ENCODE assay signal across 8 mouse cellular contexts in genomic region chr9:118694420-118694825, GRCm38 (mm10).
A peak's percentile ranks its signal among the peaks of the same experiment; 100 is the strongest.
DNase-seq lines count a peak whose midpoint lies in the region; ATAC-seq and TF ChIP-seq lines count a peak whose summit lies in the region.
"Had no signal": no experiment of that assay in that cellular context is flagged by ENCODE, and none has a peak within 500 bp of the region (broad histone marks: within the 10 kb centered on the region; RNA-seq: fewer than 3 reads in every experiment).

No protein-coding gene starts in this region.

- no peak overlapping the region for H3K4me3 ChIP-seq in kidney, embryonic 16.5 days (ENCODE audit: low read length)
- no peak overlapping the region for H3K4me3 ChIP-seq in embryonic facial prominence, embryonic 11.5 days (ENCODE audit: low read depth, low read length)
- H3K4me3 ChIP-seq in heart, adult 2 months: no peak overlapping the region
- H3K4me3 ChIP-seq in limb, embryonic 12.5 days (replicated peaks): no peak overlapping the region
- no peak overlapping the region for H3K4me3 ChIP-seq in liver, embryonic 12.5 days

- intact Hi-C loops in heart, adult 2 months (cut with DNase I): loop anchor here (5.0 kb wide), 1 partner anchor 163 kb away; no protein-coding TSS in a partner anchor

- H3K36me3 ChIP-seq in kidney, embryonic 16.5 days (ENCODE audit: insufficient read depth, low read length): peaks cover 8% of the 10 kb centered on the region
- H3K36me3 ChIP-seq in embryonic facial prominence, embryonic 11.5 days (replicated peaks; ENCODE audit: control insufficient read depth, insufficient read depth, low read depth, low read length): no peaks in the 10 kb centered on the region
- H3K36me3 ChIP-seq in heart, adult 2 months (ENCODE audit: control insufficient read depth, insufficient read depth, low read length): peaks cover 6% of the 10 kb centered on the region; the same call in 1 of the 2 replicates
- H3K36me3 ChIP-seq in limb, embryonic 12.5 days: peaks cover 28% of the 10 kb centered on the region; the same call in 1 of the 2 replicates
- no peaks in the 10 kb centered on the region; the same call in 1 of the 2 replicates for H3K36me3 ChIP-seq in liver, embryonic 12.5 days

- TF ChIP-seq POLR2A in heart, adult 2 months (IDR thresholded peaks at IDR 0.05; ENCODE audit: insufficient read depth, low read depth, low read length): no peak

- H3K4me2 ChIP-seq in kidney, embryonic 16.5 days (replicated peaks; ENCODE audit: low read depth, low read length): no peak overlapping the region
- H3K4me2 ChIP-seq in embryonic facial prominence, embryonic 11.5 days (ENCODE audit: low read depth, low read length): no peak overlapping the region
- H3K4me2 ChIP-seq in limb, embryonic 12.5 days: peak overlapping the region; percentile 36
- H3K4me2 ChIP-seq in liver, embryonic 12.5 days: no peak overlapping the region

- H3K9me3 ChIP-seq in kidney, embryonic 16.5 days (ENCODE audit: low read length): no peaks in the 10 kb centered on the region
- H3K9me3 ChIP-seq in embryonic facial prominence, embryonic 11.5 days (replicated peaks; ENCODE audit: control insufficient read depth, low read length): no peaks in the 10 kb centered on the region
- no peaks in the 10 kb centered on the region for H3K9me3 ChIP-seq in limb, embryonic 12.5 days
- no peaks in the 10 kb centered on the region for H3K9me3 ChIP-seq in liver, embryonic 12.5 days (replicated peaks)

- H3K79me2 ChIP-seq in heart, adult 2 months (replicated peaks; ENCODE audit: control insufficient read depth, insufficient read depth, low read length): no peaks in the 10 kb centered on the region

- peaks cover 20% of the 10 kb centered on the region for H3K4me1 ChIP-seq in kidney, embryonic 16.5 days (ENCODE audit: insufficient read depth, low read length)
- H3K4me1 ChIP-seq in embryonic facial prominence, embryonic 11.5 days (ENCODE audit: control insufficient read depth, insufficient read depth, low read length): peaks cover 3% of the 10 kb centered on the region; the same call in 1 of the 2 replicates
- H3K4me1 ChIP-seq in heart, adult 2 months (ENCODE audit: control insufficient read depth, insufficient read depth, low read length): peaks cover 17% of the 10 kb centered on the region
- H3K4me1 ChIP-seq in limb, embryonic 12.5 days (replicated peaks): peaks cover 53% of the 10 kb centered on the region
- H3K4me1 ChIP-seq in liver, embryonic 12.5 days: no peaks in the 10 kb centered on the region

- 0 out of 2 replicates have a peak, but pooled peaks have one; percentile 10 for TF ChIP-seq EP300 in heart, adult 2 months (IDR thresholded peaks at IDR 0.05; ENCODE audit: insufficient read depth, low read depth, low read length)

- no peak for DNase-seq in kidney, adult 9 months
- DNase-seq in embryonic facial prominence, embryonic 11.5 days (ENCODE audit: low spot score): peak; percentile 86
- peak; percentile 48 to 51 for DNase-seq in heart, adult 2 months
- DNase-seq in layer of hippocampus, adult 8-10 months (ENCODE audit: low spot score in 2 of 2): no peak
- DNase-seq: layer of hippocampus, postnatal 36 days had no signal

- H3K9ac ChIP-seq in kidney, embryonic 16.5 days (replicated peaks; ENCODE audit: low read length): no peak overlapping the region
- H3K9ac ChIP-seq in embryonic facial prominence, embryonic 11.5 days (replicated peaks; ENCODE audit: low read length): no peak overlapping the region
- H3K9ac ChIP-seq in heart, adult 2 months (ENCODE audit: low read depth, low read length): no peak overlapping the region
- H3K9ac ChIP-seq in limb, embryonic 12.5 days (replicated peaks): no peak overlapping the region
- H3K9ac ChIP-seq in liver, embryonic 12.5 days: no peak overlapping the region

- ATAC-seq in kidney, embryonic 16.5 days (ENCODE audit: low FRiP score, low TSS enrichment): peak; percentile 69
- ATAC-seq in embryonic facial prominence, embryonic 11.5 days (replicated peaks; ENCODE audit: insufficient number of reproducible peaks, low FRiP score, low TSS enrichment, low read depth): peak; percentile 92
- ATAC-seq in limb, embryonic 12.5 days (ENCODE audit: insufficient number of reproducible peaks, insufficient read depth, low FRiP score, low TSS enrichment, low read depth): peak; percentile 79; the same call in 1 of the 2 replicates
- no peak for ATAC-seq in liver, embryonic 12.5 days

- 0 out of 2 replicates have a peak overlapping the region, but pooled peaks have one; percentile 4 for H3K27ac ChIP-seq in kidney, embryonic 16.5 days (ENCODE audit: low read length)
- H3K27ac ChIP-seq in embryonic facial prominence, embryonic 11.5 days (replicated peaks; ENCODE audit: low read depth, low read length): no peak overlapping the region
- H3K27ac ChIP-seq in heart, adult 2 months: peak overlapping the region; percentile 78
- H3K27ac ChIP-seq in limb, embryonic 12.5 days: peak overlapping the region; percentile 79
- no peak overlapping the region for H3K27ac ChIP-seq in liver, embryonic 12.5 days

- H3K27me3 ChIP-seq in kidney, embryonic 16.5 days (ENCODE audit: insufficient read depth, low read length): no peaks in the 10 kb centered on the region
- no peaks in the 10 kb centered on the region for H3K27me3 ChIP-seq in embryonic facial prominence, embryonic 11.5 days (ENCODE audit: control insufficient read depth, insufficient read depth, low read length)
- H3K27me3 ChIP-seq in heart, adult 2 months (ENCODE audit: control insufficient read depth, insufficient read depth, low read length): no peaks in the 10 kb centered on the region
- no peaks in the 10 kb centered on the region for H3K27me3 ChIP-seq in limb, embryonic 12.5 days
- H3K27me3 ChIP-seq in liver, embryonic 12.5 days (replicated peaks): no peaks in the 10 kb centered on the region

- TF ChIP-seq CTCF in heart, adult 2 months (IDR thresholded peaks at IDR 0.05): no peak

- WGBS in kidney, embryonic 16.5 days: 71% methylated on average over 8 of the region's 8 CpGs
- 26% methylated on average over 8 of the region's 8 CpGs for WGBS in embryonic facial prominence, embryonic 11.5 days
- WGBS in heart, adult 2 months: 40% methylated on average over 8 of the region's 8 CpGs
- 17% methylated on average over 8 of the region's 8 CpGs for WGBS in limb, embryonic 12.5 days
- WGBS in liver, embryonic 12.5 days (ENCODE audit: insufficient replicate concordance): 67% methylated on average over 8 of the region's 8 CpGs

Comparison
In these comparisons a context has a peak if more than half of its experiments do, and no peak if none do; other contexts are left out.
1. H3K27ac ChIP-seq: peak in kidney, embryonic 16.5 days (single experiment), heart, adult 2 months (single experiment) and limb, embryonic 12.5 days (single experiment); none in embryonic facial prominence, embryonic 11.5 days (single experiment) and liver, embryonic 12.5 days (single experiment).
2. DNase-seq: peak in embryonic facial prominence, embryonic 11.5 days (single experiment) and heart, adult 2 months (2 of 2); none in kidney, adult 9 months (single experiment) and layer of hippocampus, adult 8-10 months (0 of 2).